Mouse (Mus musculus) neutrophil, adult 83 days (primary cell): ENCODE measurements around the gene Klk1b21. TPM values are rescaled to one million over a fixed set of nuclear protein-coding genes. Genes with fewer than 3 reads are reported as not detected.

Experiments used
- total RNA-seq, 2 experiments: library from RNA; stranded (reverse); gene quantifications; one replicate each; pipeline ENCODE4 v1.2.4; 2023

Klk1b21 gene
- not detected for total RNA-seq

DNA sequence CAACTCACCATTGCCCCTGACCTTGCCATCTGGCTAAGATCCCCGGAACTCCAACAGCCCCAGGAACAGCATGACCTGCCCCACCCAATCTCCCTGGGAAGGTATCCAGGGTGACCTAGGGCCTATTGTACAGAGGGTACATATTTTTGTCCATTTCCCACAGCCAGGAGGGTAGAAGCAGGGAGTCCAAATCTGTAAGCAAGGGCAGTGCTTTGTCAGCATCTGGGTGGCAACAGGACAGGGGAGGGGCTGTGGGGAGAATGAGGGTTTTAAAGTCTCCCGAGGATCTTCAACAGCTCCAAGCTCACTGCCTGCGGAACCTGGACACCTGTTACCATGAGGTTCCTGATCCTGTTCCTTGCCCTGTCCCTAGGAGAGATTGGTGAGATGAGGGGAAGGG, at the start of gene Klk1b21:
Klk1b21 (plus strand) TSS at position 301 of the 400 bp plus-strand sequence.

GRCm38 (mm10) chr7:44112373-44112772, 10.2 kb downstream of the Klk1b21 start, which contains the start of gene Klk1b22:
TSS of gene Klk1b22 (plus strand) at chr7:44112673.

DNA sequence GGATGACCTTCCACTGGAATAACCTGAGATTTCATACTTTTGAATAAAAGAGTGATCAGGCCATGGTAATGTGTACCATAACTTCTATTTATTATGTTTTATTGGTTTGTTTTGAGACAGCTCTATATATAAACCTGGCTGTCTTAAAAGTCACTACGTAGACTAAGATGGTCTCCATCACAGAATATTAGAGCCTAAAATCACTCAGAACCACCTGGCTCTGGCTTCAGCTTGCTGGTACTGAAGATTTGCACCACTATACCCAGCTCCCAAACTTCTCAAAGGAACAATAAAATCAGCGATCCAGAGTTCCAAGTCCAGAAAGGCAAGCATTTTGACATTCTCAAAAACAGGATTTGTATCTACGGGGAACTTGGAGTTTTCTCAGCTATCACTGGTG, 34.3 kb downstream of the Klk1b21 start, which contains the start of gene Klk1b16:
Klk1b16 (plus strand) TSS at position 301 of the 400 bp plus-strand sequence.

Other genes starting within 250 kb of the Klk1b21 start
- not detected for gene Klk4, start 221.2 kb upstream of the Klk1b21 start, total RNA-seq
- gene Klk15, start 168.6 kb upstream of the Klk1b21 start, total RNA-seq, result not detected
- gene Klk1b8, start 151.7 kb upstream of the Klk1b21 start, total RNA-seq, result not detected
- not detected for gene Klk1b1, start 135.6 kb upstream of the Klk1b21 start, total RNA-seq
- not detected for gene Klk1b9, start 126.3 kb upstream of the Klk1b21 start, total RNA-seq
- gene Klk1b11, start 106.5 kb upstream of the Klk1b21 start, total RNA-seq, result under 1 TPM in 1 of 2 experiments, not detected in 1; 0.66 TPM
- not detected for gene Klk1b26, start 90.2 kb upstream of the Klk1b21 start, total RNA-seq
- not detected for gene Klk1b27, start 50.0 kb upstream of the Klk1b21 start, total RNA-seq
- gene Klk1b22, start 10.3 kb downstream of the Klk1b21 start, total RNA-seq, result not detected
- gene Klk1b16, start 34.4 kb downstream of the Klk1b21 start, total RNA-seq, result not detected
- gene Klk1b24, start 85.9 kb downstream of the Klk1b21 start, total RNA-seq, result not detected
- not detected for gene Klk1b3, start 95.9 kb downstream of the Klk1b21 start, total RNA-seq
- not detected for gene Klk1b4, start 105.1 kb downstream of the Klk1b21 start, total RNA-seq
- not detected for gene Klk1b5, start 113.6 kb downstream of the Klk1b21 start, total RNA-seq
- gene Klk1, start 123.0 kb downstream of the Klk1b21 start, total RNA-seq, result not detected
- not detected for gene Gm36864, start 133.8 kb downstream of the Klk1b21 start, total RNA-seq
- gene 1700028J19Rik, start 144.4 kb downstream of the Klk1b21 start, total RNA-seq, result under 1 TPM; 0.66 to 0.90 TPM
- 10 to 100 TPM; 24.0 to 31.4 TPM for gene 2410002F23Rik, start 144.4 kb downstream of the Klk1b21 start, total RNA-seq
- gene Acp4, start 155.1 kb downstream of the Klk1b21 start, total RNA-seq, result not detected
- not detected for gene Gm15517, start 159.1 kb downstream of the Klk1b21 start, total RNA-seq
- under 1 TPM; 0.61 to 0.93 TPM for gene Clec11a, start 204.6 kb downstream of the Klk1b21 start, total RNA-seq
- under 1 TPM; 0.26 to 0.46 TPM for gene Shank1, start 207.9 kb downstream of the Klk1b21 start, total RNA-seq